Mouse (Mus musculus) cerebellum, adult (tissue): ENCODE results near the gene Psmd9.

Experiments used
- ATAC-seq: cut with Nextera tagmentation; 2 replicates; pipeline ENCODE4 v1.9.2; 2017; ENCODE audit warnings: mild to moderate bottlenecking, moderate library complexity, mixed read lengths; ENCODE audit not compliant: insufficient number of reproducible peaks, low FRiP score, low TSS enrichment

Psmd9 gene

DNA sequence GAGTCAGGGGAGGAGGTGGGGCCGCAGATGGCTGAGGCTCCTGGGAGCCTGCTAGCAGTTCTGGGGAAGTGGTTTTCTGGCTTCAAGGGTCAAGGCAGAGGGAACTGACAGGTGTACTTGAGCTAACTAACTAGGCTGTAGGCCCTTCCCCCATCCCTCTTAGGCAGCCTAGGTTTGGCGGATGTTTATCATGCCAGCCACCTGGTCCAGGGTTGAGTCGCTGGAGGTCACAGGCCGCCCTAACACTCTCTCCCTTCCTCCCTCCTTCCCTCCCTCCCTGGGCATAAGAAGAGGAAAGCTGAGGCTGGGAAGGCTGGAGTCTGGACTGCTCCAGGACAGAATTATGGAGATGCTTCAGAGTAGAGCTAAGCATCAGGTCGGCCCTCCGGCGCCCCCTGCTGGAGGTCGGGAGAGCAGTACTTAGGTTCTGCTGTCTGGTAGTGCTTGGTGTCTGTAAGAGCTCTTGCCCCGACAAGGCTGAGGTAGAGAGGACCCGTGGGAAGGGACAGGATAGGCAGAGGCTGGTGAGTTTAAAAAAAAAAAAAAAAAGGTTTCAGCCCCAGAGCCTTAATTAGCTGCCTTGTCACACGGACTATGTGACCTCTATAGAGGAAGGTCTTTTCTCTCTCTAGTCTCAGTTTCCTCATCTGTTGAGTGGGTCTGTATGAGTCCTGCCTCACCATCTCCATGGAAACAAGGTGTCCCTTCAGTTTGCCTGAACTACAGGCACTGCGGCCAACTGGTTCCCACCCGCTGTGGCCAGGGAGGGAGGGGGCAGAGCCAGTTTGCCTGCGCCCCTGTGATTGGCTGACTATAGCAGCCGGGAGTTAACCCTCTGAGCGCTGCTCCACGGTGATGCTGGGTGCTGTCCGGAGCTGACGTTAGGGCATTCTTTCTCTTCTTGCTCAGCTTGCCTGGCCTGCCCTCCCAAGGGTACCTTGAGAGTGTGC lies 19.5 kb upstream of the Psmd9 start:
- ATAC-seq = peak; percentile 71

DNA sequence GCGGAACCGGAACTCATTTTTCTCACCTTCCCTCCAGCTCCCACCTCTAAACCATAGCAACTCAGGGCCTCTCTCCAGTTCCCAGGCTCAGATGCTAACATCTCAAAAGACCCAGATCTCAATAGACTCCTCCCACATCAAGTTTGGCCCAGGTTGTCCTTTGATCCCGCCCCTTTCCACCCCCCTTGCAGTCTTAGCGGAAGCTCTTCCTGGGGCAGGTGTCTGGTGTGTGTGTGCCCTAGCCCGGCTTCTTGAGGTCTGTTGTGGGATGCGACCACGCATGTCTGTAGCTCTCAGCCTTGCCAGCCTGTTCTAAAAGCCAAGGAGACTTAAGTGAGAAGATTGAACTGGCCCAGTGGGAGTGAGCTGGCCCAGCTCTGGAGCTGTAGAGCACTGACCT lies 18.6 kb upstream of the Psmd9 start:
- ATAC-seq = no peak

- ATAC-seq = no peak
These were observed 18.1 kb upstream of the Psmd9 start for GRCm38 (mm10) chr5:123151077-123151476.

GRCm38 (mm10) chr5:123151707-123152362 lies 17.4 kb upstream of the Psmd9 start:
- ATAC-seq = no peak

DNA sequence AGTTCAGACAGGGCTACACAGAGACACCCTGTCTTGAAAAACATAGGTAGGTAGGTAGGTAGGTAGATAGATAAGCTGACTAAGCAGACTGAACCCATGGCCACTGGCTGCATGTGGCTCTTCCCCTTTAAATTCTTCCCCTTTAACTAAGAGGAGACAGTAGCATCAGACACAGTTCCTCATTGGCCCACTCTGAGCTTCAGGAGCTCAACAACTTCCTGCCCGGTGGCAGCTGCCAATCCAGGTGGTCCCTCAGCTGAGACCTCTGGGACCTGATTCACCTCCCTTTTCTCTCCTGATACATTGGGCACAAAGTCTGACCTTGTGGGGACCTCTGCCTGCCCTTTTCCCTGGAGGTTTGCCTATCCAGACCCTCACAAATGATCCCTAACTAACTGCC lies 16.3 kb upstream of the Psmd9 start:
- ATAC-seq = no peak

- ATAC-seq = no peak
These were observed 13.8 kb upstream of the Psmd9 start for GRCm38 (mm10) chr5:123155425-123155824.

DNA sequence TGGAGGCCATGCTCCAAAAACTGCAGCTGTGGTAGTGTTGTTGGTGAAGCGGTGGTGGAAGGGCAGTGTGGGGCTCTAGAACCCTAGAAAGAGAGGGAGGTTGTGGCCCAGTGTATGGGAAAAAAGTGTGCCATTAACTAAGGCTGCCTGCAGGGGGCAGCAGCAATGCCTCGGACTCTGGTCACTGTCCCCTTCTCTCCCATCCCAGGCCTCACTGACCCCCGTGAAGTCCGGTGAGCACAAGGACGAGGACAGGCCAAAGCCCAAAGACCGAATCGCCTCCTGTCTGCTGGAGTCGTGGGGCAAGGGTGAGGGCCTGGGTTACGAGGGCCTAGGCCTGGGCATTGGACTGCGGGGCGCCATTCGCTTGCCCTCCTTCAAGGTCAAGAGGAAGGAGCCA lies 12.4 kb upstream of the Psmd9 start:
- no peak for ATAC-seq

DNA sequence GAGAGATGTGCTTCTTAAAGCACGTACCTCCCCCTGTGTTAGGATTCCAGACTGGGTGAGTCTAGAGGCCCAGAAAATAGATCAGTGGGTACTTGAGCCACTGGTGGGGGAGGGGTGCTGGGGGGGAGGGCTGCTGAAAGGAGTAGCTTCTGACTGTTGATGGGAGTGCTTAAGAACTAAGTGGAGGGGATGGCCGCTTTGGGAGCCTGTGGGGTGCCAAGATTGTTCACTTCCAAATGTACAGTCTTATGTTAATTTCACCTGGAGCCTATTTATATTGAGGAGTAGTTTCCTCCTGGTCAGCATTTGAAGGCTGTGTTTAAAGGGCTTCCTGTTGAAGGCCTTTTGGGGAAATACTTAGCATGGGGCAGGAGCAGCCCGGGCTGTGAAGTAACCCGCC lies 11.2 kb upstream of the Psmd9 start:
- no peak for ATAC-seq

DNA sequence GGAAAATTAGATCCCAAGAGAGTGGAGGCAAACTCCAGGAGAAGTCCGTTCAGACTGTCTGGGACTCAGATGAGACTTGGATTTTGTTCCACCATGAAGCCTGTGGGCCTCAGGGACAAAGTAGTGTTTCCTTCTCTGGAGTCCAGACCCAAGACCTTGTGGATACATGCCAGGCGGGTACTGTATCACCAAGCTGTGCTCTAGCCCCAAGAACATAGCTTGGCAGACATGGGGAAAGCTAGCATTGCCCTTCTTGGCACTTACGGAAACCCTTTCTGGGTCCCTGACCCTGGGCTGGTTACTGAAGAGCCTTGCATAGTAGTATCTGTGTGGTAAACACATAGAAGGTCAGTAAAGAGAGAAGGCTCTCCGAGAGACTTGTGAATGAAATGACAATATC lies 9.8 kb upstream of the Psmd9 start:
- no peak for ATAC-seq

GRCm38 (mm10) chr5:123159866-123160265 lies 9.3 kb upstream of the Psmd9 start:
- ATAC-seq = no peak

- no peak for ATAC-seq
These were observed 8.9 kb upstream of the Psmd9 start for GRCm38 (mm10) chr5:123160341-123160740.

DNA sequence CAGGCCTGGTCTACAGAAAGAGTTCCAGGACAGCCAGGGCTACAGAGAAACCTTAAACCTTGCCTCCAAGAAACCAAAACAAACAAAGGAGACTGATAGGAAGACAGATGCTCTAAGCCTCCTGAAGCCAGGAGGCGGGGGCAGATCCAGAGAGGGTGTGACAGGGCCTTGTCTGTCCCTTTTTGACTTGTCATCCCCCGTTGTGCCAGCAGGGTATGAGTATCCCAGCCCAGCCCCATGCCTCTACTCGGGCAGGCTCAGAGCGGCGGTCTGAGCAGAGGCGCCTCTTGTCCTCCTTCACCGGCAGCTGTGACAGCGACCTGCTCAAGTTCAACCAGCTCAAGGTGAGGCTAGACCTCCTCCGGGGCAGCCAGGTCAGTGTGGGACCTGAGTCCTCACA lies 6.3 kb upstream of the Psmd9 start:
- no peak for ATAC-seq

DNA sequence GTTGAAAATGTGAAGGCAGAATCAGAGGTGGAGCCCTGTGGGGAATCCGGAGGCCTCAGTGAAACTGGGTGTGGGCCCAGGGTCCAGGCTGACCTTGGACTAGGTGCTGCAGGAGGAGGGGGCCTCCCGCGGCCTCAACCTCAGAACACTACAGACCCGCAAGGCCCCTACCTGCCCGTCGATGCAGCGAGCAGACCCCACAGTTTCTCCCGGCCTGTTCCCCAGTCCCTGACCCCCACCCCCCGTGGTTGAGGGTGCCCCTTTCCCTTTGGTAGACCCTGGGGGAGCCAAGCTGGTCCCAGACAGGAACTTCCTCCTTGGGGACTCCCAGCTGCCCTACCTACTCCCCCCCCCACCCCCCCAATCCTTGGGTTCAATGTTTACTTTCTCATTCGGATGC lies 2.8 kb upstream of the Psmd9 start:
- no peak for ATAC-seq

DNA sequence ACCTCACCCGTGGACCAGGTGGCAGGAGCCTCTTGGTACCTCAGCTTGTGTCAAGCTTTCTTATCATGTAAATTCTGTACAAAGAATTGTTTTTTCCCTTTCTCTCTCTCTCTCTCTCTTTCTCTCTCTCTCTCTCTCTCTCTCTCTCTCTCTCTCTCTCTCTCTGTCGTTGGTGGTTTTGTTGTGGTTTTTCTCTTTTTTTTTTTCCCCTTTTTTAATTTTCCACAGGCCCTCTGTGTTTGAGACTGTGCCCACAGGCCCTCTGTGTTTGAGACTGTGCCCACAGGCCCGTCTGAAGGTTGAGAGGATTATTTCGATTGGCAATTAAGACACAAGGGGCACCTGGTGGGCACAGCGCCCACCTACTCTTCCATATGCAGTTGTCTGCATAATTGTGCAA lies 1.6 kb upstream of the Psmd9 start:
- no peak for ATAC-seq

- no peak for ATAC-seq
These were observed 1.2 kb downstream of the Psmd9 start for GRCm38 (mm10) chr5:123170365-123170764.

DNA sequence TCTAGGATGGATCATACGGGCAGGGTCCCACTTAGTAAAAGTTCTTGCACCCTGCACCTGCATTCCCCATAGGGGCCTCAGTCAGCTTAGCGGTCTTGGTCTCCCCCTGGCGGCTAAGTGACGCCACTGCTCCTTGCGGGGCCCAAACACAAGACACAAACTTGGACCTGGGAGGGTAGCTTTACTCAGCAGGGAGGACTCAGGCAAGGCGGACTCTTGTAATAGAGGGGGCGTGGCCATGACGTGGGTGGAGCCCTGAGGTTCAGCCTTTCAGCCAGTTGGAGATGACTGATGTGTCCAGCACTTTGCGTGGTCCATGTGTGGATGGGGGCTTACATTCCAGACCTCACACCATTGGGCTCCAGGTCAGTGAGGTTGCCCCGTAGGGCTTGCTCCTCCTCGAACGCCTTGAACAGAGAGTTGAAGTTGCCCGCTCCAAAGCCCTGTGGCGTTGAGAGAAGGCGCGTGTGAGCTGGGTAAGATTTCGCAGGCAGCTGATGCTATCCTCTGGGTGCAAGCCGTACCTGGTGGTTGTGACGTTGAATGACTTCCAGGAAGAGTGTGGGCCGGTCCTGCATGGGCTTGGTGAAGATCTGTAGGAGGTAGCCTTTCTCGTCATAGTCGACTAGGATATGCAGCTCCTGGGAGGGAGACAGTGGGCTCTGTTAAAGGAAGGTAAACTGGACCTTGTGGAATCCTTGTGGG lies 2.6 kb downstream of the Psmd9 start:
- ATAC-seq = peak; percentile 49; the same call in 1 of the 2 replicates

- ATAC-seq = no peak
These were observed 9.6 kb downstream of the Psmd9 start for GRCm38 (mm10) chr5:123178792-123179191.

- no peak for ATAC-seq
These were observed 11.2 kb downstream of the Psmd9 start for GRCm38 (mm10) chr5:123180390-123180789.

GRCm38 (mm10) chr5:123181536-123181935 lies 12.3 kb downstream of the Psmd9 start:
- no peak for ATAC-seq

- no peak for ATAC-seq
These were observed 13.4 kb downstream of the Psmd9 start, which contains the start of gene Hpd for GRCm38 (mm10) chr5:123182651-123183050. Gene Hpd (minus strand): TSS chr5:123182727.

DNA sequence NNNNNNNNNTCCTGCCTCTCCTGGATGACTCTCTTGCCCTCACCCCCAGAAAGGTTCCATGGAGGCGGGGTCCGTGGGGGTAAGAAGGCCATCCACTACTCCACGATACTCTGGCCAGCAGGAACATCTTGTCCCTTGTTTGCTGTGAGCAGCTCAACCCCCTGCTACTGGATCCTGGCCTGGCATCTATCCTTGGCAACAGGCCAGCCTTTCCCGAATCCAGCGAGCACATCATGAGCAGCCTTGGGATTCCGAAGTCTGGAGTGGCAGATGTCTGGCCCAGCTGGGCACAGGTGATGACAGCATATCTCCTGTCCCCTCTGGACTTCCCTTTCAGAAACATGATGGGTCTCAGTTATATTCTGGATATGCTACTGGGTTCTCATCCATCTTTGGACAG lies 16.8 kb downstream of the Psmd9 start:
- no peak for ATAC-seq
